Mouse (Mus musculus): ENCODE results near the gene Exoc4. TPM values are rescaled to one million over a fixed set of nuclear protein-coding genes. Genes with fewer than 3 reads are reported as not detected.

Gene Exoc4
- polyA plus RNA-seq, 1 experiment from 2014 or later = 36.1 TPM

GRCm38 (mm10) chr6:33425007-33425406, 176.1 kb downstream of the Exoc4 start:
- no peaks in the 10 kb centered on the region for H3K27me3 ChIP-seq
- no peak overlapping the region for H3K9ac ChIP-seq
- no peak overlapping the region for H3K4me3 ChIP-seq
- no peaks in the 10 kb centered on the region for H3K36me3 ChIP-seq
- no peak overlapping the region for H3K27ac ChIP-seq
- H3K4me2 ChIP-seq = no peak overlapping the region
- H3K9me3 ChIP-seq = no peaks in the 10 kb centered on the region
- ATAC-seq (ENCODE audit: insufficient number of reproducible peaks, low FRiP score, low TSS enrichment, low read depth) = no peak
- H3K4me1 ChIP-seq = no peaks in the 10 kb centered on the region

DNA sequence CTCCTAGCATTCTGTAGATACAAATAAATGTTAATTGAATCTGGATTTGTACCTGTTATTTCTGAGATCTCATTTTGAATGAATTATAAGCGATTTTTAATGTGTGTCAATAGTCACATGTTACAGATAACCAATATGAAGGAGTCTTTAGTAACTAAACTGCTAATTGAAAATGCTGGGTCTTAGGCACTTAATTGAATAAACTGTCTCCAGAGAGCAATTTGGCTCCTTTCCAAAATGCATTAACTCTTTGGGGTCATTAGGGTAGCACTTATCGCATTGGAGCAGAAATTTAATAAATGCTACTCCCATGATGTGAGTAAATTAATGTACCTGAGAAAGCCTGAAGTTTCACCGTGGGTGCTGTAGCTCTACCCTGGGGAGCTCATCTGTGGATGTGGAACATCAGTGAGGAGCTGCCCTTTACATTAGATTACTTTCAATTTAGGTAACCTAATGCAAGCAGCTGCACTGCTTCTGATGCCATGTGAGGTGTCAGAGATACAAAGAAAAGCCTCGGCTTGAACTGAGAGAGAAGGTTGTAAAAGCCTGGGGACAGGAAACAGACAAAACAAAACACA, 182.4 kb downstream of the Exoc4 start:
- no peak overlapping the region for H3K4me3 ChIP-seq
- no peak for ATAC-seq (ENCODE audit: insufficient number of reproducible peaks, low FRiP score, low TSS enrichment, low read depth)
- H3K4me2 ChIP-seq = no peak overlapping the region
- 43% methylated on average over 4 of the region's 4 CpGs for WGBS
- H3K27ac ChIP-seq = no peak overlapping the region
- no peaks in the 10 kb centered on the region for H3K27me3 ChIP-seq
- no peaks in the 10 kb centered on the region for H3K4me1 ChIP-seq
- no peak overlapping the region for H3K9ac ChIP-seq
- no peaks in the 10 kb centered on the region for H3K9me3 ChIP-seq
- H3K36me3 ChIP-seq = no peaks in the 10 kb centered on the region

GRCm38 (mm10) chr6:33440508-33440907, 191.6 kb downstream of the Exoc4 start:
- no peak for ATAC-seq (ENCODE audit: insufficient number of reproducible peaks, low FRiP score, low TSS enrichment, low read depth)
- no peak overlapping the region for H3K4me3 ChIP-seq
- H3K9ac ChIP-seq = no peak overlapping the region
- 0 out of 2 replicates have a peak, but pooled peaks cover 2% of the 10 kb centered on the region for H3K36me3 ChIP-seq
- H3K27ac ChIP-seq = no peak overlapping the region
- no peak overlapping the region for H3K4me2 ChIP-seq
- 44% methylated on average over 1 of the region's 1 CpGs for WGBS
- H3K27me3 ChIP-seq = no peaks in the 10 kb centered on the region
- no peaks in the 10 kb centered on the region for H3K4me1 ChIP-seq
- H3K9me3 ChIP-seq = no peaks in the 10 kb centered on the region

- Histone ChIP-seq H3K36me3 (no peaks in the 10 kb centered on the region), H3K27me3 (no peaks in the 10 kb centered on the region), H3K4me3 (no peak overlapping the region), H3K4me2 (no peak overlapping the region), H3K9me3 (no peaks in the 10 kb centered on the region), H3K27ac (no peak overlapping the region), H3K9ac (no peak overlapping the region), H3K4me1 (no peaks in the 10 kb centered on the region)
- WGBS = 87% methylated on average over 2 of the region's 2 CpGs
- ATAC-seq (ENCODE audit: insufficient number of reproducible peaks, low FRiP score, low TSS enrichment, low read depth) = no peak
Observed at GRCm38 (mm10) chr6:33453810-33454209, 204.9 kb downstream of the Exoc4 start.

GRCm38 (mm10) chr6:33454354-33454753, 205.5 kb downstream of the Exoc4 start:
- WGBS = 56% methylated on average over 2 of the region's 2 CpGs
- no peak overlapping the region for H3K4me3 ChIP-seq
- H3K4me1 ChIP-seq = no peaks in the 10 kb centered on the region
- H3K27ac ChIP-seq = no peak overlapping the region
- ATAC-seq (ENCODE audit: insufficient number of reproducible peaks, low FRiP score, low TSS enrichment, low read depth) = no peak
- H3K4me2 ChIP-seq = no peak overlapping the region
- no peaks in the 10 kb centered on the region for H3K9me3 ChIP-seq
- H3K27me3 ChIP-seq = no peaks in the 10 kb centered on the region
- no peak overlapping the region for H3K9ac ChIP-seq
- H3K36me3 ChIP-seq = no peaks in the 10 kb centered on the region

GRCm38 (mm10) chr6:33455238-33455637, 206.4 kb downstream of the Exoc4 start:
- Histone ChIP-seq H3K4me1 (no peaks in the 10 kb centered on the region), H3K27me3 (no peaks in the 10 kb centered on the region), H3K9me3 (no peaks in the 10 kb centered on the region), H3K4me2 (no peak overlapping the region), H3K9ac (no peak overlapping the region), H3K36me3 (no peaks in the 10 kb centered on the region), H3K27ac (no peak overlapping the region), H3K4me3 (no peak overlapping the region)
- WGBS = 96% methylated on average over 1 of the region's 1 CpGs
- no peak for ATAC-seq (ENCODE audit: insufficient number of reproducible peaks, low FRiP score, low TSS enrichment, low read depth)

DNA sequence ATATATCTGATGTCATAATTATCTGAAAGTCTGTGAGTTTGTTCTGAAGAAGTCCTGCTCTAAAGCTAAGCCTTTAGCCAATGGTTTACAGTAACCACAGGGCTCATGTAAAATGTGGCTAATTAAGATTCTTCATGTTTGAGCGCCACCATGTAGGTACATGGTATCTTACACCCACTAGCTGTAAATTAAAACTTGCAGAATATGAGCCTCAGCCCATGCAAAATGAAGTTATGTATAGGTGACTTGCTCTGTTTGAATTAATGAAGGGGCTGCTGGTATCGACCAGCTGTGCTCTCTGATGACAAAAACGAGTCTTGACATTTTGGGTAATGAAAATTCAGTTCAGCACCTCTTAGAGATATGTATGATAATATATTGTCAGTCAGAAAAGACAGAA, 216.0 kb downstream of the Exoc4 start:
- ATAC-seq (ENCODE audit: insufficient number of reproducible peaks, low FRiP score, low TSS enrichment, low read depth) = no peak
- Histone ChIP-seq H3K27ac (no peak overlapping the region), H3K27me3 (no peaks in the 10 kb centered on the region), H3K9ac (no peak overlapping the region), H3K4me2 (no peak overlapping the region), H3K4me1 (no peaks in the 10 kb centered on the region), H3K4me3 (no peak overlapping the region), H3K9me3 (no peaks in the 10 kb centered on the region), H3K36me3 (no peaks in the 10 kb centered on the region)
- WGBS = 59% methylated on average over 3 of the region's 3 CpGs

GRCm38 (mm10) chr6:33465392-33465791, 216.5 kb downstream of the Exoc4 start:
- ATAC-seq (ENCODE audit: insufficient number of reproducible peaks, low FRiP score, low TSS enrichment, low read depth) = no peak
- no peak overlapping the region for H3K27ac ChIP-seq
- H3K4me2 ChIP-seq = no peak overlapping the region
- no peaks in the 10 kb centered on the region for H3K9me3 ChIP-seq
- no peaks in the 10 kb centered on the region for H3K36me3 ChIP-seq
- H3K27me3 ChIP-seq = no peaks in the 10 kb centered on the region
- H3K4me1 ChIP-seq = no peaks in the 10 kb centered on the region
- H3K4me3 ChIP-seq = no peak overlapping the region
- H3K9ac ChIP-seq = no peak overlapping the region
- 48% methylated on average over 3 of the region's 3 CpGs for WGBS

GRCm38 (mm10) chr6:33466168-33466839, 217.4 kb downstream of the Exoc4 start:
- Histone ChIP-seq H3K9ac (no peak overlapping the region), H3K9me3 (no peaks in the 10 kb centered on the region), H3K27me3 (no peaks in the 10 kb centered on the region), H3K27ac (no peak overlapping the region), H3K4me1 (no peaks in the 10 kb centered on the region), H3K36me3 (no peaks in the 10 kb centered on the region), H3K4me3 (no peak overlapping the region), H3K4me2 (no peak overlapping the region)
- no peak for ATAC-seq (ENCODE audit: insufficient number of reproducible peaks, low FRiP score, low TSS enrichment, low read depth)
- 88% methylated on average over 5 of the region's 5 CpGs for WGBS

GRCm38 (mm10) chr6:33468480-33468879, 219.6 kb downstream of the Exoc4 start:
- H3K36me3 ChIP-seq = no peaks in the 10 kb centered on the region

DNA sequence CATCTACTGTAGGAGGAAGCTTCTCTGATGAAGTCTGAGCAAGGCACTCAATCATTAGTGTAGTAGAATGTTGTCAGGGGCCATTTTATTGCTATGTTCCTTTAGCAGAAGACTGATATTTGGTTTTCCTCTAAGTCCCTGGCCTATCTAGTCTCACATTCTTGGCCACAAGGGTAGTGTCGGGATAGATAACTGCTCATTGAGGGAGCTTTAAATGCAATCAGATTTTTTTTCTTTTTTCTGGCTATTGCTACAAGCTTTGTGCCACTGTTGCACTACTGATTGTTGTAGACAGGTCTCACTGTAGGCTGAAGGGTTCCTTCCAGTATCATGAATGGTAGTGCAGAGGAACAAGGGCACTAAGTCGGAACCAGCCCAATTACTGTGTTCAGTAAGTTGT, 227.2 kb downstream of the Exoc4 start:
- Histone ChIP-seq H3K27me3 (no peaks in the 10 kb centered on the region), H3K4me2 (no peak overlapping the region), H3K4me3 (no peak overlapping the region), H3K36me3 (no peaks in the 10 kb centered on the region), H3K4me1 (no peaks in the 10 kb centered on the region), H3K9ac (no peak overlapping the region), H3K27ac (no peak overlapping the region), H3K9me3 (no peaks in the 10 kb centered on the region)
- ATAC-seq (ENCODE audit: insufficient number of reproducible peaks, low FRiP score, low TSS enrichment, low read depth) = no peak
- 88% methylated on average over 2 of the region's 2 CpGs for WGBS

More at GRCm38 (mm10) chr6:33468480-33468879, 219.6 kb downstream of the Exoc4 start:
- Histone ChIP-seq H3K9ac (no peak overlapping the region), H3K9me3 (no peaks in the 10 kb centered on the region), H3K4me3 (no peak overlapping the region), H3K4me2 (no peak overlapping the region), H3K27ac (no peak overlapping the region), H3K27me3 (no peaks in the 10 kb centered on the region), H3K4me1 (no peaks in the 10 kb centered on the region)
- WGBS = 89% methylated on average over 5 of the region's 5 CpGs
- no peak for ATAC-seq (ENCODE audit: insufficient number of reproducible peaks, low FRiP score, low TSS enrichment, low read depth)

- WGBS = 73% methylated on average over 9 of the region's 9 CpGs
- H3K4me2 ChIP-seq = no peak overlapping the region
- no peak for ATAC-seq (ENCODE audit: insufficient number of reproducible peaks, low FRiP score, low TSS enrichment, low read depth)
- H3K9ac ChIP-seq = no peak overlapping the region
- no peaks in the 10 kb centered on the region for H3K36me3 ChIP-seq
- no peak overlapping the region for H3K4me3 ChIP-seq
- H3K27ac ChIP-seq = no peak overlapping the region
- no peaks in the 10 kb centered on the region for H3K4me1 ChIP-seq
- H3K27me3 ChIP-seq = no peaks in the 10 kb centered on the region
- no peaks in the 10 kb centered on the region for H3K9me3 ChIP-seq
Observed at GRCm38 (mm10) chr6:33484568-33484967, 235.7 kb downstream of the Exoc4 start.

- H3K27ac ChIP-seq = no peak overlapping the region
- no peaks in the 10 kb centered on the region for H3K4me1 ChIP-seq
- H3K9me3 ChIP-seq = no peaks in the 10 kb centered on the region
- 95% methylated on average over 2 of the region's 2 CpGs for WGBS
- H3K36me3 ChIP-seq = no peaks in the 10 kb centered on the region
- H3K27me3 ChIP-seq = no peaks in the 10 kb centered on the region
- no peak overlapping the region for H3K4me3 ChIP-seq
- no peak overlapping the region for H3K9ac ChIP-seq
- H3K4me2 ChIP-seq = no peak overlapping the region
- ATAC-seq (ENCODE audit: insufficient number of reproducible peaks, low FRiP score, low TSS enrichment, low read depth) = no peak
Observed at GRCm38 (mm10) chr6:33489788-33490187, 240.9 kb downstream of the Exoc4 start.

All from limb, embryonic 15.5 days (tissue).